Mouse (Mus musculus) midbrain, embryonic 14.5 days (tissue): ENCODE measurements at regions not wholly inside any gene's neighbourhood (a gene's known extent, or its start where the extent isn't known, plus 50 kb on each side); places are given as distances from the start of the nearest gene placed in this dataset.
"Not testable (repeated sequence)": the region's sequence is repeated elsewhere in the genome, so short reads cannot be mapped to it uniquely, and the experiment has no call there.

ENCODE experiments used
- ATAC-seq: fragments of 200-750 bp; cut with Nextera tagmentation; 2 replicates; pipeline ENCODE4 v1.8.0; 2017; ENCODE audit warnings: moderate number of reproducible peaks, moderate library complexity; ENCODE audit not compliant: low FRiP score, low TSS enrichment
- DNase-seq: peaks from one replicate; pipeline ENCODE4 v3.0.0-alpha.2; 2015
- H3K27ac ChIP-seq: fragments of 300-500 bp; sonication (generic); replicated peaks from 2 replicates; pipeline ENCODE4 v1.5.1; 2014; ENCODE audit warnings: mild to moderate bottlenecking, low read depth, low read length, moderate library complexity
- H3K27me3 ChIP-seq: fragments of 300-500 bp; sonication (generic); 2 replicates; pipeline ENCODE4 v1.6.1; 2014; ENCODE audit warnings: low read length, control low read depth, mixed read lengths; ENCODE audit not compliant: control insufficient read depth, insufficient read depth
- H3K36me3 ChIP-seq: fragments of 300-500 bp; sonication (generic); 2 replicates; pipeline ENCODE4 v1.6.1; 2014; ENCODE audit warnings: low read length, control low read depth; ENCODE audit not compliant: control insufficient read depth, insufficient read depth
- H3K4me1 ChIP-seq: fragments of 300-500 bp; sonication (generic); 2 replicates; pipeline ENCODE4 v1.6.1; 2014; ENCODE audit warnings: mild to moderate bottlenecking, antibody characterized with exemption, low read length, control low read depth; ENCODE audit not compliant: control insufficient read depth, insufficient read depth
- H3K4me2 ChIP-seq: fragments of 300-500 bp; sonication (generic); 2 replicates; pipeline ENCODE4 v1.6.1; 2014; ENCODE audit warnings: mild to moderate bottlenecking, low read length, moderate library complexity
- H3K4me3 ChIP-seq: fragments of 300-500 bp; sonication (generic); replicated peaks from 2 replicates; pipeline ENCODE4 v1.5.1; 2014; ENCODE audit warnings: low read depth, low read length
- H3K9ac ChIP-seq: fragments of 300-500 bp; sonication (generic); replicated peaks from 2 replicates; pipeline ENCODE4 v1.6.1; 2014; ENCODE audit warnings: mild to moderate bottlenecking, low read length, moderate library complexity
- H3K9me3 ChIP-seq: fragments of 300-500 bp; sonication (generic); 2 replicates; pipeline ENCODE4 v1.6.1; 2016; ENCODE audit warnings: low read length, control low read depth, mixed read lengths; ENCODE audit not compliant: control insufficient read depth
- WGBS: fragments of 180-500 bp; shearing (Covaris S2); extraction: QIAGEN DNeasy Blood & Tissue Kit; methylation state at CpG from one replicate; pipeline ENCODE4 v1.1.7; 2014; 5-methylcytosine and 5-hydroxymethylcytosine counted together

DNA sequence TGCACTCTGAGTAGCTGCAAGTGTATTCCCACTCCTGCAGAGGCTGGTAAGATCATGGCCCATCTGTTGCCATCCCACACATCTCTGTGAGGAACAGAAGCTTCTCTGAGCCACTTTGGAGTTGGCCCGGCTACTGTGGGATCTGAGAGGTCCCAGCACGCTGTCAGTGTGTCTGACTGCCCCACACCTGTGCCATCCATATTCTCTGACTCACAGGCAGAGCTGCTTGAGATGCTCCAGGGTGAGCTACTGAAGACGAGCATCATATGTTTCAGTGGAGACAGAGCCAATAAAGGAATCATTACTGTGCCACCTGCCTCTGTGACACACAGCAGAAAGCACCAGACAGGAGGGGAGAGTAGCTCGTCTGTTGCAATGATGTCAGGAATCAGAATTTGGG is 352.8 kb downstream of the Plekhb2 start:
- Histone ChIP-seq H3K4me3 (no peak overlapping the region), H3K4me2 (no peak overlapping the region), H3K36me3 (no peaks in the 10 kb centered on the region), H3K27ac (no peak overlapping the region), H3K27me3 (no peaks in the 10 kb centered on the region), H3K9me3 (no peaks in the 10 kb centered on the region), H3K4me1 (no peaks in the 10 kb centered on the region), H3K9ac (no peak overlapping the region)
- DNase-seq, result no peak
- WGBS, result 81% methylated on average over 4 of the region's 4 CpGs
- ATAC-seq, result no peak

DNA sequence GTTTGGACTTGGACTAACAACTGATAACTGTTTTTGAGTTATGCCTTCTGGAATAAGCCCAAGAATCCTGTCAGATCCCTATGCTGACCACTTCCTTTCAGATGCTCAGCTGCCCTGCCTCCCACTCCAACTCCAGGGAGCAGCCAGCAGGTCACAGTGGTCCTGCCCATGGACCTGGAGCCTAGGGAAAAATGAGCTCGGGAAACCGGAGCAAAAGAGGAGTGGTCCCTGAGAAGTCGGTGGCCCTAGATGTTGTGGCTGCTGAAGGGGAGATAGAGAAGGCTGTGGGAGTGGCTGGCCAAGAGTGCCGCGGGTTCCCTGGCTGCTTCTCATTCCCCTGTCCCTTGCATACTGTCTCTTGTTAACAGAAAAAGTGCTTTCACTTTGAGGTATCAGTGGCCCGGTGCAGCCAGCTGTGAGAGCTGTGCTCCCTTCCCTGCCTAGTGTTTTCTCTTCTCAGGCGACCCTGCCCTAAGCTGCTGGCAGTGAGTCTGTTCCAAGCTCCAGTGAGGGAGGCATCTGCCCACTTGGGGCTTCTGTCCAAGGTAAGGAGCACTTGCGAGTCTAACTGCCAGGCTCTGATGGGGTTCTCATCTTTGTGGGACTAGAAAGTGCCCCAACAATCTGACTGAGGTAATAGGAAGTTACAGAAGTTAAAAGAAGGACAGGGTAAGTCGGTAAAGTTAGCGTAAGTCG is 357.2 kb downstream of the Plekhb2 start:
- H3K9me3 ChIP-seq, result no peaks in the 10 kb centered on the region
- DNase-seq, result no peak
- H3K9ac ChIP-seq, result no peak overlapping the region
- H3K27me3 ChIP-seq, result no peaks in the 10 kb centered on the region
- no peaks in the 10 kb centered on the region for H3K4me1 ChIP-seq
- H3K4me2 ChIP-seq, result no peak overlapping the region
- no peak overlapping the region for H3K27ac ChIP-seq
- no peak overlapping the region for H3K4me3 ChIP-seq
- no peaks in the 10 kb centered on the region for H3K36me3 ChIP-seq
- WGBS, result 87% methylated on average over 11 of the region's 11 CpGs
- ATAC-seq, result no peak

DNA sequence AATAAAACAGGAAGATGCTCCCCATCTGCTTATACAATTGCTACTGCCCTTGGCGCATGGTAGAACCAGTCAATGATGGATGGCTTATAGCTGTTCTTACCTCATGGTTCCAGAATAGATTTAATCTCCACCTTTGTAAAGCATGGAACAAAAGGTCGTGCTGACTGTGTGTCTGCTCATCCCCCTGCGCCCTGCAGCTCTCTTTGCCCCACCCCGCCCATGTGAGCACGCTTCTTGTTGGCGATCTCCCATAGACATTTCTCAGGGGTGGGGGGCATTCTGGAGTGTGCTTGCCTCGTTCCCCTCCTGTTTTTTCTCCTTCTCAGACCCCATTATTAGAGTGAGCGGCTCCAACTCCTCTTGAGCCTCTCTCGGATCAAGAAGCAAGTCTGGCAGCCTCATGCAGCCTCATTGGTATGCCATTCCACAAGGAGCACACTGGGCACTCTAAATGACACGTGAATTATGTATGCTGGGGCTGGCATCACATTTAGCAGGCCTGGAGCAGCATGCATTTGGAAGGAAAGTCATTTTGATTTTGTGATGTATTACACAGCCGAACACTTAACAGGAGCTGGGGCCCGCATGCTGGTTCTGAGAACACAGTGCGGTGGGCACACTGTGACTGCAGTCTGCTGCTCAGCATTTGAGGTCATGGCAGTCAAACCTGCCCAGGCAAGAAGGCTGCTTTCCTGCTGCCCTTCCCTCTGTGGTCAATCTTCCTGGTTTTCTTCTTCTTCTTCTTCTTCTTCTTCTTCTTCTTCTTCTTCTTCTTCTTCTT is 362.5 kb downstream of the Plekhb2 start:
- Histone ChIP-seq H3K4me3 (no peak overlapping the region), H3K4me1 (0 out of 2 replicates have a peak, but pooled peaks cover 3% of the 10 kb centered on the region), H3K36me3 (no peaks in the 10 kb centered on the region), H3K27me3 (no peaks in the 10 kb centered on the region), H3K4me2 (no peak overlapping the region), H3K9ac (no peak overlapping the region), H3K9me3 (no peaks in the 10 kb centered on the region), H3K27ac (no peak overlapping the region; the same call in 1 of the 2 replicates)
- DNase-seq (peak; percentile 66), ATAC-seq (0 out of 2 replicates have a peak, but pooled peaks have one; percentile 27)
- WGBS, result 65% methylated on average over 13 of the region's 13 CpGs

DNA sequence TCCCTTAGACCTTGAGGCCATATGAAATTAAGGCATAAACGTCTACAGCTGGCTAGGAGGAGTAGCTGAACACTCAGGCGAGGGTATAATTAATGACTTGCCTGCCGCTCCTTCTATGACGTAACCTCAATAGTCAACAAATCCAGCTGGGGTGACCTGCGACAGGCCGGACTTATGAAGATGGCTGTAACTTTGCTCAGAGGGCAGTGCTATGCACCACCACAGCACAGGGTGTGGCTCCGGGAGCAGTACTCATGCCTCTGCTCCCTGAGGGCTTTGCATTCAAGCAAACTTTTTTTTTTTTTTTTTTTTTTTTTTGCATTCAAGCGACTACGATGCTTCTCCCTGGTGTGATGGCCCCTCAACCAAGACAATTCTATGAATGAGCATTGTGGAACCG is 364.1 kb downstream of the Plekhb2 start:
- no peak overlapping the region for H3K4me2 ChIP-seq
- no peak for ATAC-seq
- H3K27ac ChIP-seq, result no peak overlapping the region
- DNase-seq, result no peak
- no peaks in the 10 kb centered on the region for H3K36me3 ChIP-seq
- no peak overlapping the region for H3K4me3 ChIP-seq
- H3K27me3 ChIP-seq, result no peaks in the 10 kb centered on the region
- H3K9ac ChIP-seq, result no peak overlapping the region
- 0 out of 2 replicates have a peak, but pooled peaks cover 3% of the 10 kb centered on the region for H3K4me1 ChIP-seq
- 86% methylated on average over 10 of the region's 10 CpGs for WGBS
- no peaks in the 10 kb centered on the region for H3K9me3 ChIP-seq

DNA sequence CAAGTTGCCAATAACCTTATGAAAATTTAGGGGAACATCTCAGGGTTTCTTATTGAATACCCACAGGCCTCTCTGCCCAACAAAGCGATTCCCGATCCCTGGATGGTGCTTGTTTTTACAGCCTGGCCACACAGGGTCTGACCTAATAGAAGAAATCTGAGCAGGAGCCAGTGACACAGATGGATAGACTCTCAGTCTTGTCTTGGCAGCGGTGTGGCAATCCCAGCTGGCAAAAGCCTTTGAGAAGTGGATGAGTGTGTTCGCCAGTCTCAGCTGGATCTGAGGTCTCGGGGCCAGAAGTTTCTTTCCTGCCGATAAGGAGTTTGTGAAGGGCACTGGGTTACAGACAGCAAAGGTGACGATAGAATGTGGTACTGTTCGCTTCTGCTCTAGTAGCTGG is 366.6 kb downstream of the Plekhb2 start:
- 96% methylated on average over 8 of the region's 8 CpGs for WGBS
- Histone ChIP-seq H3K36me3 (no peaks in the 10 kb centered on the region), H3K4me3 (no peak overlapping the region), H3K9me3 (no peaks in the 10 kb centered on the region), H3K27ac (no peak overlapping the region), H3K27me3 (no peaks in the 10 kb centered on the region), H3K4me1 (0 out of 2 replicates have a peak, but pooled peaks cover 3% of the 10 kb centered on the region), H3K4me2 (no peak overlapping the region), H3K9ac (no peak overlapping the region)
- DNase-seq, result no peak
- no peak for ATAC-seq

DNA sequence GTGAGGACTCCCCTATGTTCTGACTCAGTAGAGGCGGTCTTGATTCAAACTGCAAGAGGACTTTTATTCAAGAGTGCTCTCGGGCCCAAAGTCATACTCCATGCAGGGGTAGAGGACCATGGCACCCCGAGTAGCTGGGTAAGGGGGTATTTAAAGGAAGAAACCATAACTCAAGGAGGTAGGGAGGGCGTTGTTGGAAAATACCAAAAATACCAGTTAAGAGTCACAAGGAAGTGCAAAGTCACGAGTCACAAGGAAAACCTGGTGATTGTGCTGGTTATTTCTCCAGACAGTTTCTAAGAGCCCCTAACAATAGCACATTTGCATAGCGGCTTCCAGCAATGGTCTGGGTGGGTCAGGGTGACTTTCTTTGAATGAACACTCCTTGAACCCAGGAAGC is 370.4 kb downstream of the Plekhb2 start:
- H3K4me1 ChIP-seq, H3K9ac ChIP-seq, H3K4me2 ChIP-seq, H3K36me3 ChIP-seq, H3K9me3 ChIP-seq, H3K4me3 ChIP-seq, H3K27me3 ChIP-seq, DNase-seq, H3K27ac ChIP-seq, ATAC-seq: not testable (repeated sequence)
- WGBS, result 90% methylated on average over 6 of the region's 6 CpGs

DNA sequence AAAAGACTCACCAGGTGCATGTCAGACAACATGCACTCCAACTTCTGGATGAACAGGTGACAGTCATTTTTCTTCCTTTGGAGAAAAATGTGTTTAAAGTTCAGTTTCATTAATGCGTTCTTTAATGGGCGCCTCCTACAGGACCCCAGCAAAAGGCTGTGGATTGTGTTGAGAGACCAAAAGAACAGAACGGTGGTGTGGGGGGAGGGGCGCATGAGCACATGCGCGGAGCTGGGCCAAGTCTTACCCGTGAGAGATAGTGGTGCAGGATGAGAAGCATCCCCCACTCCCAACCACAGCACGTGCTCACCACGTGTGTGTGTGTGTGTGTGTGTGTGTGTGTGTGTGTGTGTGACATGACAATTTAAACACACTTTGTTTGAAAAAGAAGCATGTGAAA is 371.0 kb downstream of the Plekhb2 start:
- Histone ChIP-seq H3K27ac (no peak overlapping the region), H3K36me3 (no peaks in the 10 kb centered on the region)
- ATAC-seq, result no peak

DNA sequence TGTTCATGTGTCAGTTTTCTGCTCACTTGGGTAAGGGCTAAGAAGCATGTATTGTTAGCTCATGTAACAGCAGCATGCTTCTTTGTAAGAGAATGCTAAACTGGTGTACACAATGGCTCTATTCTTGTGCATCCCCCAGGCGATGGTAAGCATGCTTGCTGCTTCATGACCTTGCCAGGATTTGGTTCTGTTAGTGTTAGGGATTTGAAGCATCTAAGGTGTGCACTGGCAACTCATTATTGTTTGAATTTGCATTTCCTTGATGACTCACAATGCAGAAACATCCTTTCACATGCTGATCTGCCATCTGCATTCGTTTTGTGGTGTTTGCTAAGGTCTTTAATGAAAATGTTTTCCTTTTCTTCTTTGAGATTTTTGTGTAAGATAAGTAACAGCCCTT is 382.8 kb downstream of the Plekhb2 start:
- H3K27me3 ChIP-seq, result no peaks in the 10 kb centered on the region
- no peak overlapping the region for H3K4me2 ChIP-seq
- DNase-seq, result peak; percentile 49
- H3K9ac ChIP-seq, result no peak overlapping the region
- peaks cover 8% of the 10 kb centered on the region; the same call in 1 of the 2 replicates for H3K4me1 ChIP-seq
- WGBS, result 19% methylated on average over 2 of the region's 2 CpGs
- no peaks in the 10 kb centered on the region for H3K9me3 ChIP-seq
- ATAC-seq, result no peak
- H3K4me3 ChIP-seq, result no peak overlapping the region
- no peaks in the 10 kb centered on the region for H3K36me3 ChIP-seq
- 0 out of 2 replicates have a peak overlapping the region, but pooled peaks have one; percentile 2 for H3K27ac ChIP-seq

More for the DNA sequence above, 371.0 kb downstream of the Plekhb2 start:
- H3K4me2 ChIP-seq, result no peak overlapping the region
- H3K4me1 ChIP-seq, result no peaks in the 10 kb centered on the region
- 79% methylated on average over 9 of the region's 9 CpGs for WGBS
- no peaks in the 10 kb centered on the region for H3K9me3 ChIP-seq
- H3K9ac ChIP-seq, result no peak overlapping the region
- DNase-seq, result no peak
- no peaks in the 10 kb centered on the region for H3K27me3 ChIP-seq
- no peak overlapping the region for H3K4me3 ChIP-seq

DNA sequence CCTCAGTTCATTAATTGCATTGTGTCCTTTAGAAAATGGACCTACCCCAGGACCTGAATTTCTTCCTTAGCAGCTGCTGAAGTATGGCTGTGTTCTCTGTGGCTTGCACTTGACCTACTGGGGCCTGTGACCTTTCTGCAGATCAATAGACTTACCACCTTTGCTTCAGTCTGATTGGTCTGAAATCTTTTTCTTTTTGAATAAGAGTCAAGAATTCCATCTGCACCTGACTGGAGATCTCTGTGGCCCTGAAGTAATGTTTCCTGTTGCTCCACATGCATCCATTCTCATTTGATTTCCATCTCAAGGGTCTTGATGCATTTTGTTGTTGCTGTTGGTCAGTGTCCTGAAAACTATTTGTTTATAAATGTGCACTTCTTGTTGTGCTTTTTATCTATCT is 388.4 kb downstream of the Plekhb2 start:
- no peaks in the 10 kb centered on the region for H3K9me3 ChIP-seq
- DNase-seq, result no peak
- H3K36me3 ChIP-seq, result no peaks in the 10 kb centered on the region
- no peaks in the 10 kb centered on the region for H3K27me3 ChIP-seq
- no peak overlapping the region for H3K4me3 ChIP-seq
- H3K4me2 ChIP-seq, result no peak overlapping the region
- H3K4me1 ChIP-seq, result peaks cover 7% of the 10 kb centered on the region
- H3K9ac ChIP-seq, result no peak overlapping the region
- ATAC-seq, result no peak
- H3K27ac ChIP-seq, result no peak overlapping the region
